Mouse (Mus musculus): ENCODE results near the gene Mb21d2. TPM values are rescaled to one million over a fixed set of nuclear protein-coding genes. Genes with fewer than 3 reads are reported as not detected.

Mb21d2 gene
- 7.6 and 7.9 TPM in 2 replicates for polyA plus RNA-seq (2011; ENCODE audit: insufficient read length, low read depth, missing spikeins)

DNA sequence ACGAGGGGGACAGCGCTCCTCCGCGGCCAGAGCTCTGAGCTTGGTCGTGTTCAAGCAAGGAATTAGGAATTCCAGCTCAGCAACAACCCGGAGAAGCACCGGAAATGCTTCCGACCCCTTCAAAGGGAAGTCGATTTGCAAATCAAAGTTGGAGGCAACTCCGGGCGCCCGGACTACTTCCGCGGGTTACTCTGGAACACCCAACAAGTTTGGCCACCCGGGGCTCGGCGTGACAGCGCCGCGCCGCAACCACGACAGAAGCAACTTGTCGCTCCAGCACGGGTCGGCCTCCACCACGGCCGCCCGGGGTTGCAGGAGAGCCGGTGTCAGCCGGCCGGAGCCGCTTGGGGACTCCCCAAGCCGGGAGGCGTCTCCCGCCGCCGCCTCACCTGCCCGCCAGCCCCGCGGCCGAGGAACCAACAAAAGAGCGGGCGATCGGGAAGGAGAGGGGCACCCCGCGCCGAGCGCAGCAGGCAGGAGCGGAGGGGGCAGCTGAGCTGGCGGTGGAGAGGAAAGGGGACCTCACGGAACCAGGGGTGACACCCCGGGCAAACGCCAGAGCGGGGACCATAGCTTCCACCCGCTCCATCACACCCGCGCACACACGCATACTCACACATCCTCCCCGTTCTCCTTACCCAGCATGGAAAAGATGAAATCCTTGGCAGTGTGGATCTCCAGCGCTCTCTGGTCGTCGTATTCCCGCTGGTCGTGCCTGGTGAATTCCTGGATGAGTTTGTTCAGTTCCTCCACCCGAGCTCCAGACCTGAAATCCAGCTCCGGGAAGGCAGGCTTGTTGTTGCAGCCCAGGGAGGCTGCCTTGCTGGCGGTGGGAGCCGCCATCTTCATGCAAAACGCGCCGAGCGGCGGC lies at the start of gene Mb21d2:
Mb21d2 (minus strand) TSS at position 859 of the 871 bp plus-strand sequence.
- no peaks in the 10 kb centered on the region; the same call in 1 of the 2 replicates for H3K4me1 ChIP-seq (ENCODE audit: control insufficient read depth, insufficient read depth, low read length)
- no peak for TF ChIP-seq CTCF (IDR thresholded peaks at IDR 0.05; ENCODE audit: borderline replicate concordance, insufficient read depth, low read length)
- TF ChIP-seq POLR2A (IDR thresholded peaks at IDR 0.05; ENCODE audit: low read depth, low read length) = peak; percentile 55
- H3K27ac ChIP-seq (ENCODE audit: insufficient read depth, low read length) = peak within 1 kb of the TSS; percentile 28; the same call in 1 of the 2 replicates
- peak within 1 kb of the TSS; percentile 81 for H3K4me3 ChIP-seq (ENCODE audit: insufficient read depth, low read length)

DNA sequence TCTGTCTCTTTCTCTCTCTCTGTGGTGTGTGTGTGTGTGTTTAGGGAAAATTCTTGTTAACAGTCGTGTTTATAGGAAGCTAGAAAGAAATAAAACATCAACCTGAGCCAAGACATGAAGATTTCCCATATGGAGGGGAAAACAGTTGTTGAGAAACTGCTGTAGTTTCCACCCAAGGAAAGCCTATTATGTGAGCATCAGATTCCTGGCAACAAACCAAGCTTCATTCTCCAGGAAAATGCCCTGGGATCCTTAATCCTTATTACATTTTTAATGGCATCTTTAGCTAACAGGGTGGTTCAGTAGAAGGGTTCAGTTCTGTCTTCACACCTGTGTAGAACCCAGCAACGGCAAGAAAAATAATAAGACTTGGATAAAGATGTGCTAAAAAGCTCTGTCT lies 36.8 kb upstream of the Mb21d2 start:
- H3K27ac ChIP-seq (ENCODE audit: insufficient read depth, low read length) = no peak overlapping the region
- peaks cover 4% of the 10 kb centered on the region for H3K4me1 ChIP-seq (ENCODE audit: control insufficient read depth, insufficient read depth, low read length)
- H3K4me3 ChIP-seq (ENCODE audit: insufficient read depth, low read length) = no peak overlapping the region
- no peak for TF ChIP-seq CTCF (IDR thresholded peaks at IDR 0.05; ENCODE audit: borderline replicate concordance, insufficient read depth, low read length)
- no peak for TF ChIP-seq POLR2A (IDR thresholded peaks at IDR 0.05; ENCODE audit: low read depth, low read length)

DNA sequence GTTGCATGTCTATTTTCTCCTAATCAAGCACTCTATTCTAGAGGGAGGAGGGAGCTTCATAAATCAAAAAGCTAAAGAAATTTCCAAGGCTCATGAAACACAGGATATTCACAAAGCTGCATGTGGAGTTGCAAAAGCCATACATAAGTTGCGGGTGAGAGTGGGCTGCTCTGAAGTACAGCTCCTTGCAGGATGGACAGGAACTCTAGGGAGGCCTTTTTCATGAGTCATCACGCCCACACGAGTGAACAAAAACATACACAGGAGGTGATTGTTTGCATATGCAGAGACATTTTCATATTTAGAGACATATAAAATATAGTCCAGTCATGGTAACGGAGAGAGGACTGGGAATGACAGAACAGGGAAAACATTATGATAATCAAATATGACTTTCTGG lies 34.6 kb upstream of the Mb21d2 start:
- TF ChIP-seq POLR2A (IDR thresholded peaks at IDR 0.05; ENCODE audit: low read depth, low read length) (no peak), CTCF (IDR thresholded peaks at IDR 0.05; ENCODE audit: borderline replicate concordance, insufficient read depth, low read length) (no peak)
- Histone ChIP-seq H3K4me1 (ENCODE audit: control insufficient read depth, insufficient read depth, low read length) (peaks cover 4% of the 10 kb centered on the region), H3K4me3 (ENCODE audit: insufficient read depth, low read length) (no peak overlapping the region), H3K27ac (ENCODE audit: insufficient read depth, low read length) (peak overlapping the region; percentile 97)

DNA sequence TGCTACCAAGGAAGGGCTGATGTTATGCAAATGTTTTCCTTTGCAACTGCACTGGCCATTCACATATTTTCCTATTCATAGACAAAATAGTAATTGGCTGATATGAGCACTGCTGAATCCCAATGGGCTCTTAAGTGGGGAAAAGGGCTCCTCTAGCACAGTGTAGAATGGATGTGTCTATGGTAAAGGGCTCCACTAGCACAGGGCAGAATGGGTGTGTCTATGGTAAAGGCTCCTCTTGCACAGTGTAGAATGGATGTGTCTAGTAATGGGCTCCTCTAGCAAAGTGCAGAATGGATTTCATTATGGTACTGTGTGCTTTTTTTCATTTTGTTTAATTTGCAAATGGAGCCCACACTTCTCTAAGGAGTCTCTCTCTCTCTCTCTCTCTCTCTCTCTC lies 33.5 kb upstream of the Mb21d2 start:
- TF ChIP-seq CTCF (IDR thresholded peaks at IDR 0.05; ENCODE audit: borderline replicate concordance, insufficient read depth, low read length) = no peak
- TF ChIP-seq POLR2A (IDR thresholded peaks at IDR 0.05; ENCODE audit: low read depth, low read length) = no peak
- H3K4me1 ChIP-seq (ENCODE audit: control insufficient read depth, insufficient read depth, low read length) = peaks cover 4% of the 10 kb centered on the region
- no peak overlapping the region for H3K4me3 ChIP-seq (ENCODE audit: insufficient read depth, low read length)
- H3K27ac ChIP-seq (ENCODE audit: insufficient read depth, low read length) = no peak overlapping the region

DNA sequence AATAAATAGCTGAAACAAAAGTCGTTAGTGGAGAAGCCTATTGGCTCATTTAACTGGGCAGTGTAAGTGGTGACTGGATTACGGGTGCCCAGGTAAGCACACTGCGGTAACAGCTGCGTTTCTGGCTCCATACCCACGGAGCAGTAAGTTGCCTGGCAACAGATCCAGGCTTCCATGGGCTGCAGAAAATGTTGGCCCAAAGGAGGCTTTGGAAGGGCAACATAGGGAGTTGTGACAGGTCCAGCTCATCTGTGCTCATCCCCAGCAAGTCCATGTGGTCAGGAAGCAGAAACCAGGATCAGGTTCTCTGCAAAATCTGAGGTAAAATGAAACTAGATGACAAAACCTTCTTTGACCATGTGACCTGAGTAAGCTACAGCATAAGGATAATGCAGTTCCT lies 20.3 kb upstream of the Mb21d2 start:
- Histone ChIP-seq H3K4me1 (ENCODE audit: control insufficient read depth, insufficient read depth, low read length) (no peaks in the 10 kb centered on the region), H3K27ac (ENCODE audit: insufficient read depth, low read length) (no peak overlapping the region), H3K4me3 (ENCODE audit: insufficient read depth, low read length) (no peak overlapping the region)
- no peak for TF ChIP-seq CTCF (IDR thresholded peaks at IDR 0.05; ENCODE audit: borderline replicate concordance, insufficient read depth, low read length)
- TF ChIP-seq POLR2A (IDR thresholded peaks at IDR 0.05; ENCODE audit: low read depth, low read length) = no peak

DNA sequence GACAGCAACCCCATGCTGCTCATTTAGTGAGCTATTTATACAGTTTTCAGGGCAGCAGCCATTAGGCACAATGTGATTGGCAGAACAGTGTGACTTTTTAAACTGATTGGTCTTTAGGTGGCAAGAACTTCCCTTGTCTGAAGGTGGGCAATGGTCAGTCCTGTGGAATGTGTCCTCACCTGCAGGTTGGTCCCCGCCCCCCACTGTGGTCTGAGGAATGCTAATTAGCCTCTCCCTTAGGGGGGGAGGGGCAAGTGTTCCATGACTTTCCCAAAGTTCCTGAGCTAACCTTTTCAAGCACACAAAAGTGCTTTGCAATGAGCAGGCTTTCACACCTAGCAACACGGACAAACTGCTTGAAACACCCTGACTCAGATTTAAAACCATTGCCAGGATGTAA lies 13.8 kb upstream of the Mb21d2 start:
- TF ChIP-seq POLR2A (IDR thresholded peaks at IDR 0.05; ENCODE audit: low read depth, low read length) (no peak), CTCF (IDR thresholded peaks at IDR 0.05; ENCODE audit: borderline replicate concordance, insufficient read depth, low read length) (no peak)
- Histone ChIP-seq H3K27ac (ENCODE audit: insufficient read depth, low read length) (no peak overlapping the region), H3K4me1 (ENCODE audit: control insufficient read depth, insufficient read depth, low read length) (no peaks in the 10 kb centered on the region), H3K4me3 (ENCODE audit: insufficient read depth, low read length) (no peak overlapping the region)

DNA sequence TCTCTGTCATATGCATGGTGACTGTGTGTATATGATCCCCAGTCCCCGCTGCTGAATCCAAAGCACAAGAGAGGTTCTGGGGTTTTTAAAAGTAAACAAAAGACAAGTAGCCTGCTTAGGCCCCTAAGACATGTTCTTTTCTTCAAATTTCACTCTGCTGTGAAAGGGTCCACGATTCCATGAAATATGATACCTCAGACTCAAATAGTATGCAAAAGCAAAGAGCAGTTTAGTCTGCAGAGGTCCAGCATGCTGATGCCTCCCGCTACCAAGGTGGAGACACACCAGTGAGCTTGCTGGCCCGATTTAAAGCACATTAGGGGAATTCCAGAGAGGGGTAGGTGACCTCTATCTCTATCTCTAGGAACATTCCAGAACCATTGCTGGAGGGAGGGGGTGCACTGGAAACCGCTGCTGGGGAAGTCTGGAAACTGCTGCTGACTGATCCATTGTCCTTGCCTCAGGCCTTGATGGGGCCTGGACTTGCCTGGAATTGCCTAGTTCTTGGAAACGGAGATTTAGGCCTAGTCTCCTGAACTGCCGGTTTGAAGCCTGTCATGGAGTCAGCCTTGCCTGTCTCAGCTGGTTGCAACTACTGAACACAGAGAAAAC lies 6.8 kb upstream of the Mb21d2 start:
- Histone ChIP-seq H3K4me1 (ENCODE audit: control insufficient read depth, insufficient read depth, low read length) (no peaks in the 10 kb centered on the region), H3K4me3 (ENCODE audit: insufficient read depth, low read length) (no peak overlapping the region), H3K27ac (ENCODE audit: insufficient read depth, low read length) (no peak overlapping the region)
- TF ChIP-seq POLR2A (IDR thresholded peaks at IDR 0.05; ENCODE audit: low read depth, low read length) (no peak), CTCF (IDR thresholded peaks at IDR 0.05; ENCODE audit: borderline replicate concordance, insufficient read depth, low read length) (no peak)

DNA sequence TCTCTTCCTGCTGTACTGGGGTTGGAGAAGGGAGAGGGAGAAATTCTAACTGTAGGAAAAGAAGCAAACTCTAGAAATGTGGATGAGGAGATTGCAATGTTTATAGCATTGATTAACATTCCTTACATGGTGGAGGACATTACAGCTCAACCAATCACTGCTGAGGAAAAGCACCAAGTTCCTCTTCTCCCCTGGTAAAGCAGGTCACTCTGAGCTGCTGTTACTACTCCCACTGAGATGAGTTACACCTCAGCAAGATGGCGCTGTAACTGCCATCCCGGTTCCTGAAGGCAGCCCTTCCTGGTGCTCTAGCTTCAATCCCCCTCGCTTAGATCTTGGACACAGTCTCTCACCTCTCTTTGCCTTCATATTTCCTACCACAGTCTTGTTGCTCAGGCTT lies 6.2 kb upstream of the Mb21d2 start:
- no peaks in the 10 kb centered on the region for H3K4me1 ChIP-seq (ENCODE audit: control insufficient read depth, insufficient read depth, low read length)
- no peak for TF ChIP-seq CTCF (IDR thresholded peaks at IDR 0.05; ENCODE audit: borderline replicate concordance, insufficient read depth, low read length)
- no peak for TF ChIP-seq POLR2A (IDR thresholded peaks at IDR 0.05; ENCODE audit: low read depth, low read length)
- H3K27ac ChIP-seq (ENCODE audit: insufficient read depth, low read length) = no peak overlapping the region
- no peak overlapping the region for H3K4me3 ChIP-seq (ENCODE audit: insufficient read depth, low read length)

DNA sequence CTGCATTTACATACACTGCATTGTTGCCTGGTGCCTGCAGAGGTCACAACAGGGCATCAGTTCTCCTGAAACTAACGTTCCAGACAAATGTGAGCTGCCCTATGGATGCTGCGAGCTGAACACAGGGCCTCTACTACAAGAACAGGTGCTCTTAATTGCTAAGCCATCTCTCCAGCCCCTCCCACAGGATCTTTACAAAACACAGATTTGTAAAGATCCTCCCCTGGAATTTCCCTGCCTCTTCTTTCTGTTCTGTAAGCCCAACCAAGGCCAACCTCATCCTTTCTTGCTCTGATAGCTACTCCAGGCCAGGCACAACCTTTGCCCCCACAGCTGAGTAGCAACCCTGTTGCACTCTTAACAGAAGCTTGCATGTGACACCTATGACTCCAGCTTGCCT lies 1.7 kb upstream of the Mb21d2 start:
- no peak overlapping the region for H3K4me3 ChIP-seq (ENCODE audit: insufficient read depth, low read length)
- H3K27ac ChIP-seq (ENCODE audit: insufficient read depth, low read length) = no peak overlapping the region
- no peaks in the 10 kb centered on the region; the same call in 1 of the 2 replicates for H3K4me1 ChIP-seq (ENCODE audit: control insufficient read depth, insufficient read depth, low read length)
- TF ChIP-seq CTCF (IDR thresholded peaks at IDR 0.05; ENCODE audit: borderline replicate concordance, insufficient read depth, low read length) (no peak), POLR2A (IDR thresholded peaks at IDR 0.05; ENCODE audit: low read depth, low read length) (no peak)

DNA sequence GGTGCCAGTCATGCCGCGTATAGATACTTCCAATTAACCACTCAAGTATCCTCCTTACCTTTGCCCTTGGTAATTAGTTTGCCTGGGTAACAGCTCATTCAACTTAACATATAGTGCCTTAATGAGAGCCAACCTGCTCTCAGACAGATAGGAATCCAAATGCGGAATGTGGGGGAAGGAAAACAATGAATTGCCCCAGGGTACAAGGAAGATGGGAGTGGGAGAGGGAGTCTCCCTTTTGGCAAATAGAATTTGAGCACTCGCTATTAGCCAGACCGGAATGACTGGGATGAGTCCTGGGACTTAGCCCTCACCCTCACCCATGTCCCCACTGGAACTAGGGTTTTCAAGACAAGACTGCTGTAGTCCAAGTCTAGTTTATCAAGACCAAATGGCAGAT lies 953 bp upstream of the Mb21d2 start:
- no peaks in the 10 kb centered on the region; the same call in 1 of the 2 replicates for H3K4me1 ChIP-seq (ENCODE audit: control insufficient read depth, insufficient read depth, low read length)
- no peak for TF ChIP-seq POLR2A (IDR thresholded peaks at IDR 0.05; ENCODE audit: low read depth, low read length)
- H3K4me3 ChIP-seq (ENCODE audit: insufficient read depth, low read length) = peak overlapping the region; percentile 71
- H3K27ac ChIP-seq (ENCODE audit: insufficient read depth, low read length) = no peak overlapping the region
